Mouse (Mus musculus) hindbrain, embryonic 14.5 days (tissue): ENCODE measurements around the gene Tbc1d32. TPM values are rescaled to one million over a fixed set of nuclear protein-coding genes. Genes with fewer than 3 reads are reported as not detected.

Experiments used
- ATAC-seq: fragments of 200-750 bp; cut with Nextera tagmentation; 2 replicates; pipeline ENCODE4 v1.8.0; 2017; ENCODE audit warnings: moderate number of reproducible peaks, mild to moderate bottlenecking, moderate TSS enrichment, moderate library complexity; ENCODE audit not compliant: low FRiP score
- DNase-seq: peaks from one replicate; pipeline ENCODE4 v3.0.0-alpha.2; 2015; ENCODE audit warnings: low spot score
- H3K27ac ChIP-seq: fragments of 300-500 bp; sonication (generic); 2 replicates; pipeline ENCODE4 v1.5.1; 2014; ENCODE audit warnings: mild to moderate bottlenecking, moderate library complexity
- H3K27me3 ChIP-seq: fragments of 300-500 bp; sonication (generic); 2 replicates; pipeline ENCODE4 v1.6.1; 2014; ENCODE audit warnings: mild to moderate bottlenecking, low read length, mixed read lengths; ENCODE audit not compliant: control insufficient read depth, insufficient read depth
- H3K36me3 ChIP-seq: fragments of 300-500 bp; sonication (generic); replicated peaks from 2 replicates; pipeline ENCODE4 v1.6.1; 2014; ENCODE audit not compliant: control insufficient read depth, insufficient read depth
- H3K4me1 ChIP-seq: fragments of 300-500 bp; sonication (generic); replicated peaks from 2 replicates; pipeline ENCODE4 v1.6.1; 2014; ENCODE audit warnings: antibody characterized with exemption, low read length, mixed read lengths; ENCODE audit not compliant: control insufficient read depth, insufficient read depth
- H3K4me2 ChIP-seq: fragments of 300-500 bp; sonication (generic); replicated peaks from 2 replicates; pipeline ENCODE4 v1.6.1; 2014; ENCODE audit warnings: mild to moderate bottlenecking, moderate library complexity
- H3K4me3 ChIP-seq: fragments of 300-500 bp; sonication (generic); replicated peaks from 2 replicates; pipeline ENCODE4 v1.5.1; 2014; ENCODE audit warnings: mild to moderate bottlenecking, low read length
- H3K9ac ChIP-seq: fragments of 300-500 bp; sonication (generic); 2 replicates; pipeline ENCODE4 v1.6.1; 2014
- H3K9me3 ChIP-seq: fragments of 300-500 bp; sonication (generic); 2 replicates; pipeline ENCODE4 v1.6.1; 2016; ENCODE audit warnings: low read length; ENCODE audit not compliant: control insufficient read depth
- WGBS: fragments of 180-500 bp; shearing (Covaris S2); extraction: QIAGEN DNeasy Blood & Tissue Kit; methylation state at CpG from one replicate; pipeline ENCODE4 v1.1.7; 2014; 5-methylcytosine and 5-hydroxymethylcytosine counted together
- polyA plus RNA-seq: library from polyadenylated mRNA; unstranded; fragments of >200 nt; fragmentation: Nextera tagmentation; extraction: Ambion mirVana; gene quantifications from 2 replicates; pipeline ENCODE4 v1.2.1, GENCODE M21; 2014

The Tbc1d32 gene
- polyA plus RNA-seq, 1 experiment from 2014 or later = 3.8 TPM

DNA sequence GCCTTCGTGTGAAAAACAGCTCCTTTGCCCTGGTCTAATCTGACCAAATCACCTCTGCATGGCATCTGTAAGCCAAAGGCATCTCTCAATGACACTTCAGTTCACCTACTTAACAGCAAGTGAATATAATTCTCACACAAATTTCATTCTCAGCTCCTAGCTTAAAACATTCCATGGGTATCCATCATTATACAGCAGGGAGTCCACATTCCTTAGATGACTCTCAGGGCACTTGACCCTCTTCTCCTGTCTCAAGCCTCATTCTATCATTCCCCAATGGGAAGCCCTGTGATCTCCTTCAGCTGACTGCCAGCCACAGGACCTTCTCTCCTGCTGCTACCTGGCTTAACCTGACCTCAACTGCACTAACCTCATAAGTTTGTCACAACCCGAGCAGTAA is 98.8 kb downstream of the Tbc1d32 start:
- Histone ChIP-seq H3K4me3 (no peak overlapping the region), H3K4me2 (no peak overlapping the region), H3K36me3 (no peaks in the 10 kb centered on the region), H3K9me3 (no peaks in the 10 kb centered on the region), H3K27ac (no peak overlapping the region), H3K4me1 (no peaks in the 10 kb centered on the region), H3K9ac (no peak overlapping the region), H3K27me3 (no peaks in the 10 kb centered on the region)
- no peak for ATAC-seq
- DNase-seq = no peak
- WGBS = 90% methylated on average over 2 of the region's 2 CpGs

DNA sequence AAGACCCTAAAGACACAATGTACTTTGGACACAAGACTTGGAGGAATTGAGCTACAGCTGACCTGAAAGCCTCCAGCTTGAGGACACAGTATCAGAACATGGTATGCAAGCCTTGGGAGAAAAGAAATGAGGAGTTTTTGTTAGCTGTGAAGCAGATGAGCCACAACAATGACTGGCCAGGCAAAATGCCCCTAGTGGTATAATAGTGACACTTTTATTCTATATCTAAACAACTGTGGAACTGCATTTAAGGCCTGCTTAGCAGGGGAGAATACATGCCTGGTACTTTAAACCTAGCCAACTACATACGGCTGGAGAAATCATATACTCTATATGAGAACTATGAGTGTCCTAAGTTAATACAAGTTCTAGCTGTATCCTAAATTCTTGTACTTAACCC is 101.5 kb downstream of the Tbc1d32 start:
- Histone ChIP-seq H3K9me3 (no peaks in the 10 kb centered on the region), H3K36me3 (no peaks in the 10 kb centered on the region), H3K4me3 (no peak overlapping the region), H3K4me1 (no peaks in the 10 kb centered on the region), H3K4me2 (no peak overlapping the region), H3K9ac (no peak overlapping the region), H3K27ac (no peak overlapping the region), H3K27me3 (no peaks in the 10 kb centered on the region)
- no peak for DNase-seq
- ATAC-seq = no peak
- 83% methylated on average over 1 of the region's 1 CpGs for WGBS

DNA sequence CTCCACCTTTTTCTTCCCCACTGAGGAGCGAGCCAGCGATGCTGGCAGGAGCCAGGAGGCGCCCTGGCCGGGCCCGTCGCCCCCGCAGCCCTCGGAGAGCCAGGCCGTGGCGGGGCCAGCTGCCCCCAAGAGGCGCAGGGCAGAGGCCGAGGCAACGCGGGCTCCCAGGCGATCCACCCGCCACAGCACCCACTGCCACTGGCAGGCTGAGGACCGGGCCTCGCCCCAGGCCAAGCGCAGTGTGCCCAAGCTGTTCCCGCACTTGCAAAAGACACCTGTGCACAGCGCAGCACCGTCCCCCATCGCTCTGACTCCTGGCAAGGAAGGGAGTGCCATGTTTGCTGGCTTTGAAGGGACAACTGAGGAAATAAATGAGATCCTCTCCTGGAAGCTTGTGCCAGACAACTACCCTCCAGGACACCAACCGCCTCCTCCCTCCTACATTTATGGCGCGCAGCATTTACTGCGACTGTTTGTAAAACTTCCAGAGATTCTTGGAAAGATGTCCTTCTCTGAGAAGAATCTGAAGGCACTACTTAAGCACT is 112.8 kb downstream of the Tbc1d32 start:
- Histone ChIP-seq H3K9ac (peak overlapping the region; percentile 80), H3K4me2 (peak overlapping the region; percentile 72), H3K27me3 (no peaks in the 10 kb centered on the region), H3K36me3 (no peaks in the 10 kb centered on the region), H3K4me3 (peak overlapping the region; percentile 56), H3K27ac (peak overlapping the region; percentile 94), H3K4me1 (peaks cover 9% of the 10 kb centered on the region; the same call in 1 of the 2 replicates), H3K9me3 (no peaks in the 10 kb centered on the region)
- ATAC-seq (peak; percentile 65), DNase-seq (no peak)
- WGBS = 9% methylated on average over 27 of the region's 27 CpGs

DNA sequence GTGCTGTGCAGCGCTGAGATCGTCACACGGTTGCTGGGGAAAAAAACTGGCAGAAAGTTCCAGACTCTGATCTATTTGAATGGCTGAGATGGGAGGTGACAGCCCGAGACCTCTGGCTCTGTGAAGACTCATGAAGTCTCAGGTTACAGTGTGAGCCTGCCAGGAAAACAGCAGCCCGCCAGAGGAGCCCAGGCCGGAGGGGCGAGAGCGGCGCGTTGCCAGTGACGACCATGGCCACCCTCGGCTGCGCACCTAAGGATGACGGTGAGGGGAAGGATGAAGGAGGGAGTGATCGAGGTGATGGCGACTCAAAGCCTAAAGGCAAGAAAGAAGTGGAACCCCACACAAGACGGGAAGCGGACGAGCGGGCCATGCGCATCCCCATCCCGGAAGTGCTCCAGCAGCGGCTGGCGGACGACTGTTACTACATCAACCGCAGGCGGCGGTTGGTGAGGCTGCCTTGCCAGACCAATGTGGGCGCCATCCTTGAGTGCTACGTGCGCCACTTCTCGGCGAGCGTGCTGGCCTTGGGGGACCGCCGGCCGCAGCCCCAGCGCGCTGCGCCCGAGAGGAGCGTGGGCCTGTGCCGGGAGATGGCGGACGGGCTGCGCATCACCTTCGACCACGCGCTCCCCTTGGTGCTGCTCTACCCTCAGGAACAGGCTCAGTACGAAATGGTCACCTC is 113.4 kb downstream of the Tbc1d32 start:
- Histone ChIP-seq H3K4me2 (peak overlapping the region; percentile 72), H3K4me1 (peaks cover 9% of the 10 kb centered on the region; the same call in 1 of the 2 replicates), H3K27ac (peak overlapping the region; percentile 94), H3K27me3 (no peaks in the 10 kb centered on the region), H3K9ac (peak overlapping the region; percentile 80), H3K4me3 (peak overlapping the region; percentile 56), H3K36me3 (no peaks in the 10 kb centered on the region), H3K9me3 (no peaks in the 10 kb centered on the region)
- under 1% methylated on average over 41 of the region's 50 CpGs for WGBS
- peak; percentile 70 for DNase-seq
- ATAC-seq = peak; percentile 94

DNA sequence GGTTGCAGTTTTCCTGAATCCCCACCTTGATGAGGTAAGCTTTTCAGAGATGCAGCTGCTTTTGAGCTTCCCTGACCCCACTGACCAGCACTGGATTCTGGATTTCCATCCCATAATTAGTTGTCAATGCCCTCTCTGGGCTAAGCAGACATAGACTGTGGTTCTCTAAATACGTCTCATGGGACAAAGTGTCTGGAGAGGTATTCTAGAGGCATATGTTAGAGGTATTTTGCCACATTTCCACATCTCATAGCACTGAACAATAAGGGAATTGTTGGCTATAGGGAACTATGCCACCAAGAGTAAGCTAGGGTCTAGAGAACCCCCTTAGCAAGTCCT is 121.5 kb downstream of the Tbc1d32 start:
- DNase-seq = no peak
- peak overlapping the region; percentile 33 for H3K4me2 ChIP-seq
- no peaks in the 10 kb centered on the region for H3K4me1 ChIP-seq
- H3K9ac ChIP-seq = no peak overlapping the region
- no peaks in the 10 kb centered on the region for H3K27me3 ChIP-seq
- no peak overlapping the region for H3K27ac ChIP-seq
- ATAC-seq = no peak
- no peaks in the 10 kb centered on the region for H3K36me3 ChIP-seq
- no peaks in the 10 kb centered on the region for H3K9me3 ChIP-seq
- H3K4me3 ChIP-seq = 0 out of 2 replicates have a peak overlapping the region, but pooled peaks have one; percentile 10
- WGBS = 69% methylated on average over 1 of the region's 1 CpGs

DNA sequence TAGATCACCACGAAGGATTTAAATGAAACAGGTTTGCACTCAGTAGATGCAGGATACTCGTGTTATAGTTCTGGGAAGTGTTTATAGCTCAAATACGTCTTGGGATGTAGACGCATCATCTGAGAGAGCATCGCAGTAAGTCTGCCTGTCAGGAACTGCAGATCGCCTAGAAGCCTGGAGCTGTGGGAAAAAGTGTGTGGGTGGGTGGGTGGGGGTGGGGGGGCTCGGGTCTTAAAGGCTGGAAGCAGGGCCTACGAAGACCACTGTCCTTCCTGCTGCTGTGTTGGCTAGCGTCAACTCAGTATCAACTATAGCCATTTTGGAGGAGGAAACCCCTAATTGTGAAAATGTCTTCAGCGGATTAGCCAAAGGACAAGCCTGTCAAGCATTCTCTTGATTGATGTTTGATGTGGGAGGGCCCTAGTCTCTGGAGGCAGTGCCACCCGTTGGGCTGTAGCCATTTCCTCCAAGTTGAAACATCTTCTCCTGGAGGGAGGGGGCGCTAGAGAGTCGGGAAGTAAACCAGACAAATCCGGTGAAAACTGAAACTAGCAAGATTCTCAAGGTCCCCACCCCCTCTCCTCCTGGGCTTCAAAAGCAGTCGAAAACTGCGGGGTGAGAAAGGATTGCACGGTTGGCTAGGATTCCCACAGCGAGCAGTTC is 122.0 kb downstream of the Tbc1d32 start, which contains the start of gene Msl3l2:
Gene Msl3l2 (plus strand): TSS at position 585 of the 663 bp plus-strand sequence.
- H3K36me3 ChIP-seq = no peaks in the 10 kb centered on the region
- H3K9me3 ChIP-seq = no peaks in the 10 kb centered on the region
- no peak within 1 kb of the TSS for H3K9ac ChIP-seq
- DNase-seq = peak; percentile 62
- H3K4me2 ChIP-seq = peak within 1 kb of the TSS; percentile 33
- no peak within 1 kb of the TSS for H3K27ac ChIP-seq
- 28% methylated on average over 18 of the region's 18 CpGs for WGBS
- no peaks in the 10 kb centered on the region for H3K27me3 ChIP-seq
- H3K4me1 ChIP-seq = no peaks in the 10 kb centered on the region
- ATAC-seq = peak; percentile 60
- 0 out of 2 replicates have a peak within 1 kb of the TSS, but pooled peaks have one; percentile 10 for H3K4me3 ChIP-seq

DNA sequence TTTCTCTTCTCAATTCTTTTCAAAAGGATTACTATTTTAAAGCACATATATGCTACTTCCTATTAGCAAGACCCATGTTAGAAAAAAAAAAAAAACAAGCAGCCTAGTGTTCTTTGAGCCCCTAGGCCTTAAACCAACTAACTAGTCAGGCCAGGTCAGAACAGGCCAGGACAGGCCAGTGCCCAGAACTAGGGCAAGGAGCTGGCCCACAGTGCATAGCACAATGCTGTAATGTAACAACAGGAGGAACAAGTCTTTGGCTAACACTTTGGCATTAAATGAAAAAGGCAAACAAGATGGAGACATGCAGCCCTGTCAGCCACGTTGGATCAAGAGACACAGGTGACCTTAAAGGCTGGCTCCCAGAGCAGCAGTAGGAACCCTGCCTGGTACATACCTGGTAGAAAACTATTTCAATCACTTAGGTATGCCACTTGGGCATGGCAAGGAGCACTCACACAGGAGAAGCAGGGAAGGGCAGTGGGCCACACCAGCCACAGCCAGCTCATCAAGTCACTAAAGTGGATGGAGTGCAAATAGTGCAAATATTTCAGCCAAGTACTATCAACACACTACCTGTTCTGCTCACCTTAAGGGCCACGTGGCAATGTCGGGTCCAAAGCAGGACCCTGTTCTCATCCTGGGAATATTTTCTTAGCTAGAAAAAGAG is 128.7 kb downstream of the Tbc1d32 start:
- Histone ChIP-seq H3K36me3 (no peaks in the 10 kb centered on the region), H3K9ac (no peak overlapping the region), H3K27me3 (no peaks in the 10 kb centered on the region), H3K9me3 (no peaks in the 10 kb centered on the region), H3K4me2 (no peak overlapping the region), H3K4me1 (no peaks in the 10 kb centered on the region), H3K4me3 (no peak overlapping the region), H3K27ac (no peak overlapping the region)
- ATAC-seq (no peak), DNase-seq (no peak)
- 92% methylated on average over 3 of the region's 3 CpGs for WGBS

DNA sequence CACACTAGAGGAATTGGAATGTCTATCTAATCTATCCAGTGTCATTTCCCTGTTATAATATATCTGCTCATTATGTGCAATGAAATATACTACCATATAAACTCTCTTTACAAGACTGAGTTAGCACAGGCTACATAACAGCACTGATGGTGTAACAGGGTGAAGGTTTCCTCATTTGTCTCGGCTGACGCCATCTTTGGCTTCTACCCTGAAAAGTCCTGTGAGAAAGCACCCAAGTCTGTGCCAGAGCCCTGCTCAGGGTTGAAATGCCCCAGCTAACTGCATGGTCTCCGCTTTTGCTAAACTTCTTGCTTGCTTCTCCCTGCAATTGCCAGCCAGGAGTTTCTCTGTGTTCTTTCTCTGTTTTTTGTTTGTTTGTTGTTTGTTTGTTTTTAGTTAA is 129.4 kb downstream of the Tbc1d32 start:
- Histone ChIP-seq H3K36me3 (no peaks in the 10 kb centered on the region), H3K9ac (no peak overlapping the region), H3K4me1 (no peaks in the 10 kb centered on the region), H3K27ac (no peak overlapping the region), H3K4me2 (no peak overlapping the region), H3K27me3 (no peaks in the 10 kb centered on the region), H3K9me3 (no peaks in the 10 kb centered on the region), H3K4me3 (no peak overlapping the region)
- 85% methylated on average over 3 of the region's 3 CpGs for WGBS
- no peak for DNase-seq
- ATAC-seq = no peak

DNA sequence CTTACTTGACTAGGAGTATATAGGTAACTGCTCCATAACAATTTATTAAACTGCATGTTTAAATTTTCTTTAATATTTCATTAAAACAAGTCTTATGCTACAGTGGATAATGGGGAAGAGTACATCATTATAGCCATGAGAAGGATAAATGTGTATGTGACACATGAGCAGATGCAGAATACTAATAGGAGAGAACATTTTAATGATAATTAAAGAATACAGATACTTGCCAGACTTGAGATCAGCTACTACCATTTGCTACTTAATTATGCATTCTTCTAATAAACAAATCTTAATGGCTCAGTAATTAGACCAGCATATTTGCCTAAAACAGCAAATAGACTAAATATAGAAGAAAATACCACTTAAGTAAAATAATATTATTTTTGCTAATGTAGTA is 131.7 kb downstream of the Tbc1d32 start:
- no peak overlapping the region for H3K27ac ChIP-seq
- H3K9ac ChIP-seq = no peak overlapping the region
- H3K36me3 ChIP-seq = no peaks in the 10 kb centered on the region
- no peak overlapping the region for H3K4me3 ChIP-seq
- H3K4me2 ChIP-seq = no peak overlapping the region
- ATAC-seq = no peak
- H3K9me3 ChIP-seq = no peaks in the 10 kb centered on the region
- no peaks in the 10 kb centered on the region for H3K27me3 ChIP-seq
- H3K4me1 ChIP-seq = no peaks in the 10 kb centered on the region
- DNase-seq = no peak
